Mouse (Mus musculus) ovary, postnatal 14 days (tissue): ENCODE results near the gene Vps4b.

ENCODE experiments used
- DNase-seq: peaks from one replicate; pipeline ENCODE4 v3.0.0; 2022; ENCODE audit warnings: low spot score

Gene Vps4b

GRCm38 (mm10) chr1:106796542-106796924 lies at the start of gene Vps4b:
TSS of gene Vps4b (minus strand) at chr1:106796728.
- peak; percentile 81 for DNase-seq

- DNase-seq, result no peak
These were observed 32.3 kb upstream of the Vps4b start for GRCm38 (mm10) chr1:106828784-106829183.

GRCm38 (mm10) chr1:106822297-106822696 lies 25.8 kb upstream of the Vps4b start:
- no peak for DNase-seq

GRCm38 (mm10) chr1:106818323-106818722 lies 21.8 kb upstream of the Vps4b start:
- DNase-seq, result no peak

GRCm38 (mm10) chr1:106816766-106817165 lies 20.2 kb upstream of the Vps4b start:
- DNase-seq, result no peak

GRCm38 (mm10) chr1:106815265-106815664 lies 18.7 kb upstream of the Vps4b start:
- no peak for DNase-seq

- no peak for DNase-seq
These were observed 18.3 kb upstream of the Vps4b start for GRCm38 (mm10) chr1:106814864-106815263.

- DNase-seq, result no peak
These were observed 3.4 kb upstream of the Vps4b start for GRCm38 (mm10) chr1:106799931-106800330.

GRCm38 (mm10) chr1:106799406-106799805 lies 2.9 kb upstream of the Vps4b start:
- no peak for DNase-seq

- DNase-seq, result no peak
These were observed 655 bp upstream of the Vps4b start for GRCm38 (mm10) chr1:106796987-106797779.

- DNase-seq, result no peak
These were observed 640 bp downstream of the Vps4b start for GRCm38 (mm10) chr1:106795634-106796541.

GRCm38 (mm10) chr1:106774896-106775295 lies 21.6 kb downstream of the Vps4b start:
- no peak for DNase-seq

GRCm38 (mm10) chr1:106774092-106774491 lies 22.4 kb downstream of the Vps4b start:
- no peak for DNase-seq

- no peak for DNase-seq
These were observed 27.8 kb downstream of the Vps4b start for GRCm38 (mm10) chr1:106768773-106769172.

GRCm38 (mm10) chr1:106765771-106766170 lies 30.8 kb downstream of the Vps4b start:
- no peak for DNase-seq

- DNase-seq, result no peak
These were observed 31.7 kb downstream of the Vps4b start for GRCm38 (mm10) chr1:106764846-106765245.

- no peak for DNase-seq
These were observed 32.2 kb downstream of the Vps4b start for GRCm38 (mm10) chr1:106764281-106764680.

- no peak for DNase-seq
These were observed 35.8 kb downstream of the Vps4b start for GRCm38 (mm10) chr1:106760750-106761149.

GRCm38 (mm10) chr1:106759572-106760435 lies 36.7 kb downstream of the Vps4b start, which contains the start of gene Kdsr:
TSS of gene Kdsr (minus strand) at chr1:106759727.
- DNase-seq, result peak; percentile 92

- peak; percentile 5 for DNase-seq
These were observed 37.6 kb downstream of the Vps4b start for GRCm38 (mm10) chr1:106758734-106759571.

- no peak for DNase-seq
These were observed 39.9 kb downstream of the Vps4b start for GRCm38 (mm10) chr1:106756633-106757032.
